Mouse (Mus musculus) T-cell, adult 2 months (primary cell): ENCODE data around the gene Stk38l.

ENCODE experiments used
- DNase-seq: peaks from one replicate; pipeline ENCODE4 v3.0.0; 2022; ENCODE audit warnings: low spot score

Stk38l gene

GRCm38 (mm10) chr6:146733554-146733953 lies 8.8 kb downstream of the Stk38l start:
- DNase-seq = no peak

GRCm38 (mm10) chr6:146738889-146739288 lies 14.1 kb downstream of the Stk38l start:
- DNase-seq = no peak

- DNase-seq = no peak
These were observed 15.9 kb downstream of the Stk38l start for GRCm38 (mm10) chr6:146740724-146741123.

- DNase-seq = no peak
These were observed 17.3 kb downstream of the Stk38l start for GRCm38 (mm10) chr6:146741986-146742635.

- DNase-seq = peak; percentile 56
These were observed 19.5 kb downstream of the Stk38l start for GRCm38 (mm10) chr6:146744266-146744665.

- no peak for DNase-seq
These were observed 20.4 kb downstream of the Stk38l start for GRCm38 (mm10) chr6:146745180-146745579.

GRCm38 (mm10) chr6:146746577-146746976 lies 21.8 kb downstream of the Stk38l start:
- DNase-seq = no peak

GRCm38 (mm10) chr6:146747057-146747456 lies 22.3 kb downstream of the Stk38l start:
- DNase-seq = no peak

- no peak for DNase-seq
These were observed 23.5 kb downstream of the Stk38l start for GRCm38 (mm10) chr6:146748271-146748670.

GRCm38 (mm10) chr6:146751671-146752070 lies 26.9 kb downstream of the Stk38l start:
- DNase-seq = no peak

- no peak for DNase-seq
These were observed 27.4 kb downstream of the Stk38l start for GRCm38 (mm10) chr6:146752178-146752577.

- no peak for DNase-seq
These were observed 27.8 kb downstream of the Stk38l start for GRCm38 (mm10) chr6:146752612-146753011.

GRCm38 (mm10) chr6:146753560-146754160 lies 28.9 kb downstream of the Stk38l start:
- no peak for DNase-seq

- DNase-seq = no peak
These were observed 30.3 kb downstream of the Stk38l start for GRCm38 (mm10) chr6:146755136-146755535.

- DNase-seq = no peak
These were observed 30.9 kb downstream of the Stk38l start for GRCm38 (mm10) chr6:146755679-146756078.

- no peak for DNase-seq
These were observed 34.2 kb downstream of the Stk38l start for GRCm38 (mm10) chr6:146759027-146759426.

GRCm38 (mm10) chr6:146760022-146760421 lies 35.2 kb downstream of the Stk38l start:
- no peak for DNase-seq

- no peak for DNase-seq
These were observed 35.9 kb downstream of the Stk38l start for GRCm38 (mm10) chr6:146760736-146761135.

GRCm38 (mm10) chr6:146762264-146762898 lies 37.6 kb downstream of the Stk38l start:
- no peak for DNase-seq

- DNase-seq = no peak
These were observed 39.8 kb downstream of the Stk38l start for GRCm38 (mm10) chr6:146764593-146764992.

- no peak for DNase-seq
These were observed 40.5 kb downstream of the Stk38l start for GRCm38 (mm10) chr6:146765270-146765669.

GRCm38 (mm10) chr6:146768813-146769404 lies 44.1 kb downstream of the Stk38l start:
- no peak for DNase-seq
